Mouse (Mus musculus): ENCODE results near the gene Osmr. TPM values are rescaled to one million over a fixed set of nuclear protein-coding genes. Genes with fewer than 3 reads are reported as not detected.
"Not testable (repeated sequence)": the region's sequence is repeated elsewhere in the genome, so short reads cannot be mapped to it uniquely, and the experiment has no call there.

Gene Osmr
- total RNA-seq, 1 experiment from 2014 or later: not detected

DNA sequence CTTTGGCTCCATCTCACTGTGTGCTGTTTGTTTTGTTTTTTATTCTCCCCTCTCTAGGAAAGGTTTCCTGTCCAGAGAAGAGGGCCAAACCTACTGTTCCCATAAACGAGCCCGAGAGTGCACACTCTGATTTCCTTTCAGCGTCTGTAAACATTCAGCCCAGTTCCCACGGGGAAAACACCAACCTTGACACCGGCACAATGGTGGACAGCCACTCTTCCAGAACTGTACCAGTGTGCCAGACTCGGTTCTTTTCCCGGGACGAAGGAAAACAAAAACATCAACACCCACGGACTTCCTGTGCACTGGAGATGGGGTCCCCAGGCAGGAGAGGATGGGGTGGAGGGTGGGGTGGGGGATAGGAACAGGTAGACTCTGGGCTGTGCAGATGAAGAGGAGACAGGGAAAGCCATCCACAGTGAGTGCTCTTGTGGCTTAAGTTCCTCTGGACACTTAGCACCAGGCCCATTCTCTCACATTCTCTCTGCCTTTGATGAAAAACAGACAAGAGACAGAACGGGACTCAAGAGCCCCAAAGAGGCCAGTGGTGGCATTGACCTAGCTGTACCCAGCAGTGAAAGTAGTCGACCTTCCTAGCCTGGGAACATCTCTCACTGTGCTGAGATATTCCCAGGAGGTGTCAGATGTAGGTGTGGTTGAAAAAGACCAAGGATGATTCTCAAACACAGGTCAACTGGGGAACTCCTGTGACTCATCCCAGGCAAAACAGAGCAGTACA lies 3.0 kb downstream of the Osmr start:
- ATAC-seq (replicated peaks; ENCODE audit: insufficient number of reproducible peaks, low FRiP score, low TSS enrichment, poor library complexity, severe bottlenecking): no peak

GRCm38 (mm10) chr15:6866888-6867287 lies 7.9 kb downstream of the Osmr start:
- no peak for ATAC-seq (replicated peaks; ENCODE audit: insufficient number of reproducible peaks, low FRiP score, low TSS enrichment, poor library complexity, severe bottlenecking)

GRCm38 (mm10) chr15:6862125-6862524 lies 12.6 kb downstream of the Osmr start:
- no peak for ATAC-seq (replicated peaks; ENCODE audit: insufficient number of reproducible peaks, low FRiP score, low TSS enrichment, poor library complexity, severe bottlenecking)

- no peak for ATAC-seq (replicated peaks; ENCODE audit: insufficient number of reproducible peaks, low FRiP score, low TSS enrichment, poor library complexity, severe bottlenecking)
These were observed 13.2 kb downstream of the Osmr start for GRCm38 (mm10) chr15:6861617-6862016.

- ATAC-seq (replicated peaks; ENCODE audit: insufficient number of reproducible peaks, low FRiP score, low TSS enrichment, poor library complexity, severe bottlenecking): no peak
These were observed 15.0 kb downstream of the Osmr start for GRCm38 (mm10) chr15:6859781-6860180.

DNA sequence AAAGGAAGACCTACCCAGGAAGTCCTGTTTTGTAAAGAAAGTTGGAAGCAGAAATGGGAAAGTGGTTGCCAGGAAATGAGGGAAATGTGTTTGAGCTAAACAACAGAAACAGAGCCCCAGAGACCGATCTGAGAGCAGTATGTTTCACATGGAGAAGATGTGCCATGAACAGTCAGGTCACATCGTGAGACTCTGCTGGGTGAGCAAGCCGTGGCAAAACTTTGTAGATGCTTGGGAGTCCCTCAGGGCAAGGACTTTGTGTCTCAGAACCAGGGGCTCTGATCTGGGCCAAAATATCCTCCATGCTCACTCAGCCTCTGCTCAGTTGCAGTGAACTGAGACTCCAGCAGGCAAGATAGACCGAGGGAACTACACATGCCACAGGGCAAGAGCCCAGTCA lies 15.9 kb downstream of the Osmr start:
- no peak for ATAC-seq (replicated peaks; ENCODE audit: insufficient number of reproducible peaks, low FRiP score, low TSS enrichment, poor library complexity, severe bottlenecking)

DNA sequence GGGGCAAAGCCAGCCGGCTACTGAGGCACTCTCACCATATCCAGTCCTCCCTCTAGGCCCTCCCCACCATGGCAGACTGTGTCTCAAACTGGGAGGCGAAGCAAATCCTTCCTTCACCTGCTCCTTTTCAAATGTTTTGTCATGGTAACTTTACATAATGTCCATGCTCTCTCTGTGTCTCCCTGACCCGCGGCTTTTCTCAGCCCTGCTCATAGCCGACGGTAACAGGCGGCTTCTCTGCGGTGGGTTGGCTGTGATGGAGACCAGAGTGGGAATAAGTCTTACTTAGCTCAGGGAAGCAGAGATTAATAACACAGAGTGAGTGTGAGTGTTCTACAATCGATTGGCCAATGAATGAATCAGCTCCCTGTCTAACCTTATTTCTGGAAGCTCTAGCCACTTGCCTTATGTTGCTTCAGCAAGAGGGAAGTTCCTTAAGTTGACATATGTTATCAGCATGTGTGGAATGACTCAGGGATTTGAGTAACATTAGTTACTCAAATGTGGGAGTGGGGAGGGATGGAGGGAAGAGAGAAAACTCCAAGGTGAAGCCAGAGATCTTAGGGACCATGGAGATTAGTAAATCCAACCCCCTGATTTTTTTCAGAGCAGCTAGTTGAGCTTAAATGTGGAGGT lies 17.4 kb downstream of the Osmr start:
- no peak for ATAC-seq (replicated peaks; ENCODE audit: insufficient number of reproducible peaks, low FRiP score, low TSS enrichment, poor library complexity, severe bottlenecking)

GRCm38 (mm10) chr15:6849851-6850250 lies 24.9 kb downstream of the Osmr start:
- no peak for ATAC-seq (replicated peaks; ENCODE audit: insufficient number of reproducible peaks, low FRiP score, low TSS enrichment, poor library complexity, severe bottlenecking)

DNA sequence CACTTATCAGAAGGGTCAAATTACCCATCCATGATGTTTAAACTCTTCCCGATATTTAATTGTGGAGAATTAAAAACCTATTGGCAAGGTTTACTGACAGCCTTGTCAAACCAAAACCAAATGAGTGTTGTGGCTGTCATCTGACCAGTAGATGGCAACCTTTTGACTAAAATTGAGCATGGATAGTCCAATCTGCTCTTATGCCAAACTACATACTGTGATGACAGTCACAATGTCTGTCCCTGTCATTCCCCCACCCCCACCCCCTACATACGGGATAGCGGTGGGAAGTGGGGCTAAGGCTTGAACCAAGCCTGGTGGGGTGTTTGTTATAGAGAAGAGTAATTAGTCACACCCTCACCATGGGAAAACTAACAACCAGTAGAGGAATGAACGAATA lies 34.6 kb downstream of the Osmr start:
- ATAC-seq (replicated peaks; ENCODE audit: insufficient number of reproducible peaks, low FRiP score, low TSS enrichment, poor library complexity, severe bottlenecking): no peak

DNA sequence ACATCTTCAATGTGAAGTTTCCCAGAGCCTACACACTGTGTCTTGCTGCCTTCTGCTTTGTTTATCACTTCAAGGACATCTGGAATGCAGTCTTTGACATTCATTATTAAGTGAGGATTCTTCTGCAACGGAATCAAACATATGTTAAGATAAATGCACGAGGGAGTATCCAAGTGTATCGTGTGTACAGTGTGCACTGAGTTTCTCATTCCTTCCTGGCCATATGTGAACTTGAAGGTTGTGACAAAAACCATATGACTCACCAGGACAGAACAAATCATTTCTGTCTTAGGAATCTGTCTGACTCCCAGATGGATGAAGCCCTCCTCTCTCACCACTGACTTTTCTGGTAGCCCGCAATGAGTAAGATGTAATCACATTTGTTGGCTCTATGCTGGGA lies 59.0 kb downstream of the Osmr start:
- ATAC-seq (replicated peaks; ENCODE audit: insufficient number of reproducible peaks, low FRiP score, low TSS enrichment, poor library complexity, severe bottlenecking): no peak

DNA sequence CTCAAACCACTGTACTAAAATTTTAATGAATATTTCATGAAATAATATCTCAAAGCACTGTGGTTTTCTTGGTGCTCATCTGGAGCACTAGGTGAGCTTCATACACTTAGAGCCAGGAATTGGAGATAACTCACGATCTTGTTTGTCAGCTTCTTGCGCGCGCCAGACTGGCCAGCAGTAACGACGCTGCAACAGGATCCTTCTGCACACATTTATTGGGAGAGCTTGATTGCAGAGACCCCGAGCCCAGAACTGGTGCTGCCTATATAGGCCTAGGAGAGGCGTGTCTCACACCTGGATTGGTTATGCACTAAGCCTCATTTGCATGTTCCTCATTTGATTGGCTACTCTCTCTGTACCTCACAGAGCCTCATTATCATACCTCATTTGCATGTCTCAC lies 73.6 kb downstream of the Osmr start:
- ATAC-seq (replicated peaks; ENCODE audit: insufficient number of reproducible peaks, low FRiP score, low TSS enrichment, poor library complexity, severe bottlenecking): not testable (repeated sequence)

GRCm38 (mm10) chr15:6792846-6793245 lies 81.9 kb downstream of the Osmr start:
- no peak for ATAC-seq (replicated peaks; ENCODE audit: insufficient number of reproducible peaks, low FRiP score, low TSS enrichment, poor library complexity, severe bottlenecking)

DNA sequence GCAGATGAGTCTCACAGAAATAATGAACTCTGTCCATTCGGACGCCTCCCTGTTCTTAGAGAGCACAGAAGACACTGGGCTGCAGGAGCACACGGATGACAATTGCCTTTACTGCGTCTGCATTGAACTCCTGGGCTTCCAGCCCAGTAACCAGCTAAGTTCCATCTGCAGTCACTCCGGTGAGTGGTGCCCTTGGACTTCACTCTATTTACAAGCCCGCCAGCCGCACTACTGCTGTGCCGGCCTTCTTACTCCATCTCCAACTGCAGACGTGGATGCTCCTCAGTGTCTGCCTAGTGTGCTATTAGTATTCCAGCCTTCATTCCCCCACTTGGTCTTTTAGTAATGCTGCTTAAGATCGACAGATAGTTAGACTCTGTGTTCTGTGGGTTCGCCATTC lies 83.1 kb downstream of the Osmr start:
- ATAC-seq (replicated peaks; ENCODE audit: insufficient number of reproducible peaks, low FRiP score, low TSS enrichment, poor library complexity, severe bottlenecking): no peak

DNA sequence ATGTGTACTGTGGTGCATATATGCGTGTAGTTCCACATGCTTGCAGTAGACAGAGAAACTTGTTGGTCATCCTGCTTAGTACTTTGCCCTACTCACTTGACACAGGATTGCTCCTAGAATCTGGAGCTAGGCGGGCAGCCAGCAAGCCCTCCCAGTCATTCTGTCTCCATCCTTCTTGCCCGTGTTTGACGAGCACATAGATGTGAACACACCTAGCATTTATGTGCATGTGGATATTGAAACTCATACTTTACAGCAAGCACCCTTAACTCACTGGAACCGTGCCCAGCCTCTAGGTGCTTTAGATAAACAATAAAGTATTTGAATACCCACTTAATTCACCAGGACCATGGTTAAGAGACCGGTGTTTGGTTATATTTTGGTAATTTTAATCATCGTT lies 84.8 kb downstream of the Osmr start:
- no peak for ATAC-seq (replicated peaks; ENCODE audit: insufficient number of reproducible peaks, low FRiP score, low TSS enrichment, poor library complexity, severe bottlenecking)

DNA sequence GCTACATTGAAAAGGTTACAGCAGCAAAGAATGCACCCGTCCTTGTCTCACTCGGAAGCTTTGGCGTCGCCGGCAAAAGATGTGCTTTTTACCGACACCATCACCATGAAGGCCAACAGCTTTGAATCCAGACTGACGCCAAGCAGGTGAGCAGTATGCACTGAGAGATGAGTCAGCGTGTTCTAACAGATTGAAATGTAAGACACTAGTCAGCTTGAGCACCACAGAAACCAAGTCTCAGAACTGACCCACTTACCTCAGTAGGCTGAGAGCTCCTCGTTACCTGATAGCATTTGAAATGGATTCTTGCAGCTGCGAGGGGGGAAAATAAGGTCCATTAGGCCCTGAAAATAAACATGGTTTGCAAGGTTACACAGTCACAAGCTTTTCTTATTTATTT lies 87.5 kb downstream of the Osmr start:
- ATAC-seq (replicated peaks; ENCODE audit: insufficient number of reproducible peaks, low FRiP score, low TSS enrichment, poor library complexity, severe bottlenecking): no peak

DNA sequence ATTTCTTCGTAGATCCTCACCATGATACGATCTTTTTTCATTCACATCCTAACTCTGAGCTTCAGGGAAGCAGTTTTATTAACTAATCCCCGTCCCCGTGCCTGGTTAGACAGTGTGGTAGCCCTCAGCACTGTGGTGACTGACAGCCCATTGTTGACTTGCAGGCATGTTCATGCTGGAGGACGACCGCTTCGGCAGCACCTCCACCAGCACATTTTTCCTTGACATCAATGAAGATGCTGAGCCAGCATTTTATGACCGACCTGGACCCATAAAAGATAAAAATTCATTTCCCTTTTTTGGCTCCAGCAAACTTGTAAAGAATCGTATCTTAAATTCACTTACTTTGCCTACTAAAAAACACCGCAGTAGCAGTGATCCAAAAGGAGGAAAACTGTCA lies 88.6 kb downstream of the Osmr start:
- ATAC-seq (replicated peaks; ENCODE audit: insufficient number of reproducible peaks, low FRiP score, low TSS enrichment, poor library complexity, severe bottlenecking): no peak

GRCm38 (mm10) chr15:6772265-6772664 lies 102.5 kb downstream of the Osmr start:
- ATAC-seq (replicated peaks; ENCODE audit: insufficient number of reproducible peaks, low FRiP score, low TSS enrichment, poor library complexity, severe bottlenecking): no peak

All from monocyte, adult 5-6 weeks (primary cell).